Mouse (Mus musculus): ENCODE measurements around the gene Rtn2. TPM values are rescaled to one million over a fixed set of nuclear protein-coding genes. Genes with fewer than 3 reads are reported as not detected.

The Rtn2 gene
- polyA plus RNA-seq, 2 experiments from 2014 or later: not detected

DNA sequence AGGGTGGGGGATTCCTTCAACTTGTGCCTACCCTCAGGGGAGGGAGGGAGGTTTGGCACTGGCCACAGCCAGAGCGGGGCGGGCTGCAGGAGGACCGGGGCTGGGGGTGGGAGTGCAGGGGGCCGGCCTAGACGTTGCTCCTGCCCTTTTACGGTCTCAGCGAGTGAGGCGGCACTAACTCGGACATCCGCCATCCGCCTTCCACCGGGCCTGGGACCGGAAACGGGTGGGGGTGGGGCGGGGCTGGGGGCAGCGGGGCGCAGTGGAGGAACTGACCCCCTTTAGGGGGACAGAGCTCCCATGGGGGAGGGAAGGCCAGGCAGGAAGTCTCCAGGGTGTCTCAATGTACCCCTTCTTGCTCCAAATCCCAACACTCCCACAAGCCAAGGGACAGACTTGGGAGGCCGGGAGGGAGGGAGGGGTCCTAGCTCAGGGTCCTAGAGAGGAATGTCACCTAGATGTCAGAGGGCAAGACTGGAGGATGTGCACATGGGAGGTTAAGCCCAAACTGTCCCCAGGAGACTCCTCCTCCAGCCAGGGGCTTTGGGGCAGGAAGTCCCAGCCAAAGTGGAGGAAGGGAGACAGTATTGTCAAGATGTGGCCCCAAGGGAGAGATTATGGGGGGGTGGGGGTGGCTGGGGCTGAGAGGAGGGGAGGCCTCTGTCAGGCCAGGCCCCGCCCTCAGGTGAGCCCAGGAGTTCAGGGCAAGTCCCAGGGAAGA, 12.5 kb upstream of the Rtn2 start:
- no peak for ATAC-seq

- no peak for ATAC-seq
Observed at GRCm38 (mm10) chr7:19270509-19271237, 11.8 kb upstream of the Rtn2 start.

DNA sequence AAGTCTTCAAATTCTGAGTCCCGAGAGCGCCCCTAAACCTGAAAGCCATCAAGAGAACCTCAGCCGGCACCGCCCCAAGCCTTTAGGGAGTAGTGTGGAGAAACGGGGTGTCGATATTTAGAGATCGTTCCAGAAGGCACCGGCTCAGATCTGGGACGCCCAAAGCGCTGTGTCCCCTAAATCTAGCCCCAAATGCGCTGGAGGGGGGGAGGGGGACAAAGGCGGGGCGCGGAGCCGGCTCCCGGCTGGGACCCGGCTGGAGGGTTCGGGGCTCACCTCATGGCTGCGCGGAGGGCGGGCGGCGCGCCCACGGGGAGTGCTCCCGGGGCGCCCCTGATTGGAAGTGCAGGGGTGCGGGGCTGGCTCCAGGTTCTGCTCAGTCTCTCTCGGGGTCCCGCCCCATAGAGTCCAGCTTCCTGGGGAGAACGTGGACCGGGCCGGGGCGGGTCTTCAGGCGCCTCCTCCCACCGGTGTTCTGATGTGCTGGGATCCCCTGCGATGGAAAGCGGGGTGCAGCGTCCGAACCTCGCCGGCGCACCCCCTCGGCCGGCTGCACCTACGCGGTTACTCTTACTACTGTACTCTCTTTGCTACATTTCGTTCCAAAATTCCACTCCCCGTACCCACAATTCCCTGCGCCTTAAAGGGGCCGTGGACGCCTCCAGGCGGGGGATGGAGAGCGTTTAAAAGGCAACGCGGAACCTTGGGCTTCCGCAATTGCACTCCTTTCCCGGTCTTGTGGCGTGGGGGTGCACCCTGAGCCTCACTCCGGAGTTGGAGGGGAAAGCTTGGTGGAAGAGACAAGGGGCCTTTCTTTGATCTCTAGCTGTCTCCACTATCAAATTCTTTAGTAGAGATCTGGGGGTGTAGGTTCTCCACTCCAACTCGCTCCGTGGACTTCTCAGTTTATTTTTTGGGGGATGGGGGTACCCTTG, 10.9 kb upstream of the Rtn2 start, which contains the start of gene Vasp:
Vasp (minus strand) TSS at position 580 of the 935 bp plus-strand sequence.
- peak; percentile 62 for ATAC-seq

DNA sequence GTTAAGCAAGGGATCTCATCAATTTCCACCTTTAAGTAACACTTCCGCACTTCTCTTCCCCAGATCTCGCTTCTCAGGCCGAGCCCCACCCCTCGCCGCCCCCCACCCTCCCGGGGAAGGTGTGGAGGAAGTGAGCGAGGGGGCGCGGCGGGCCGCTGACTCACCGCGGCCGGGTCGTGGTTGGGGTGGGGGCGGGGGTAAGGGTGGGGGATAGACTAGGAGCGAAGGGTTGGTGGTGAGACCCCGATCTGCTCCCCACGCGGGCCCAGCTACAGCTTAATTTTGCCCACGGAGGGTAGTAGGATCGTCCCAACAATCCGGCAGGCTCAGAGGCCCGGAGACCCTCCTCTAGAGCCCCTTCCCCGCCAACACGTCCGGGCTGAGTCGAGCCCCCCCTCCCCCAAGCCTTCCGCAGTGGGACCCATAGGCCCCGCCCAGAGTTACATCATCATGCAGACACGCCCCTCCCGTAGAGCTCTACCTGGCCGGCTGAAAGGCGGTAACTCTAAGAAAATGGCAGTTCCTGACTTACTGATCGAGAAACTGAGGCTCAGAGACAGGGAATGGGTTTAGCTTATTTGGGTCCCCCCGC, 10.2 kb upstream of the Rtn2 start:
- peak; percentile 72 for ATAC-seq

DNA sequence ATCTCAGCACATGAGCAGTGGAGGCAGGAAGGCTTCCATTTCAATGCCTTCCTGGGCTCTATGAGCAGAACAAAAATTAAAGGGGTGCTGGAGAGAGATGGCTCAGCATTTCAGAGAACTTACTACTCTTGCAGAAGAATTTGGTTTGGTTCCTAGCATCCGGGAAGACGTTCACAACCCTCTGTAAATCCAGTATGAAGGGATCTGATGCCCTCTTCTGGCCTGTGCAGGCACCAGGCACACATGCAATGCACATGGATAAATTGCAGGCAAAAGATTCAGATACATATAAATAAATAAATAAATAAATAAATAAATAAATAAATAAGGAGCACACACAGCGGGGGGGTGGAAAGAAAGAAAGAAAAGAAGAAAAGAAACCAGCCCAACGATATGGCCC, 6.2 kb upstream of the Rtn2 start:
- ATAC-seq: no peak

DNA sequence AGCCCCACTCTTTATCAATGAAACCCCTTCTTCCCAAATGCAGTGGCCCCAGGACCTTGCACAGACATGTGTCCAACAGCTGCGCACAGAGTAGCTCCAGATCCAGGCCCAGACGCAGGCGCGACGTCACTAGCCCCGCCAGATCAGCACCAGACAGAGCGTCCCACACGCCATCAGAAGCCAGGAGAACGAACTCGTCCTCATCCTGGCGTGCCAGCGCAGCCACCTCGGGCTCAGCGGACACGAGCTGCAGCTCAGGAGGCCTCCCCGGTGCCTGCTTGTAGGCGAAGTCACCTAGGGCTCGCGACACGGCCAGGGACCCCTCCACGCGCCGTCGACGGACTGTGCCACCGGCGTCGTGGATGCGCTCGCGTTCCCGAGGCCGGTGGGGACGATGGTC, 3.4 kb upstream of the Rtn2 start:
- ATAC-seq: no peak

GRCm38 (mm10) chr7:19279581-19280114, 2.8 kb upstream of the Rtn2 start, which contains the start of gene Ppm1n:
Gene Ppm1n (minus strand): TSS chr7:19280064.
- ATAC-seq: peak; percentile 64

- peak; percentile 55 for ATAC-seq
Observed at GRCm38 (mm10) chr7:19281680-19282304, 632 bp upstream of the Rtn2 start.

- peak; percentile 38 for ATAC-seq
Observed at GRCm38 (mm10) chr7:19282791-19283405, 474 bp downstream of the Rtn2 start.

DNA sequence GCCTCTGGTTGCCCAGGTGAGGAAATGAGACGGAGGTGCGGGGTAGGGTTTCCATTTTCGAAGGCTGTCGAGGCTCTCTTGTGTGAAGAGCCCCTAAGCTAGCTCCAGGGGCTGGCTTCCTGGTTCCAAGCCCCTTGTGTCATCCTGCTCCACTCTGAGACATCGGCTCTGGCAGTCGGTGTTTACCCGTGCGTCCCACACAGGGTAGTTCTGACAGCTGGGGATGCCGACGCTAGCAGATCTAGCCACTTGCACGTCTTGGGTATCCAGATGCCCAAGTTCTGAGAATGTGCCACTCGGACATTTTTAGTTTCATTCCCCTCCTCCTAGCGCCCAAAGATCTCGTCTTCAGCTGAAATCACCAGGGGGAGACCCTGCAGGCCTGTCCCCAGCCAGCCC, 981 bp downstream of the Rtn2 start:
- no peak for ATAC-seq

DNA sequence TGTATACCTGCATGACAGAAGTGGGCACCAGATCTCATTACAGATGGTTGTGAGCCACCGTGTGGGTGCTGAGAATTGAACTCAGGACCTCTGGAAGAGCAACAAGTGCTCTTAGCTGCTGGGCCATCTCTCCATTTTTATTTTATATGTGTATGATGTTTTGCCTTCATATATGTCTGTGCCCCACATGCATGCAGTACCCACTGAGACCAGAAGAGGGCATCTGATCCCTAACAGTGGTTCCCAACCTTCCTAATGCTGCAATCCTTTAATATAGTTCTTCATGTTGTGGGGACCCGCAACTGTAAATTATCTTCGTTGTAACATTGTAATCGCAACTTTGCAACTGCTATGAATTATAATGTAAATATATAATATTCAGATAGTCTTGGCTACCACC, 2.3 kb downstream of the Rtn2 start:
- no peak for ATAC-seq

- ATAC-seq: no peak
Observed at GRCm38 (mm10) chr7:19290969-19291596, 8.7 kb downstream of the Rtn2 start.

GRCm38 (mm10) chr7:19295503-19296185, 13.2 kb downstream of the Rtn2 start:
- ATAC-seq: peak; percentile 80

DNA sequence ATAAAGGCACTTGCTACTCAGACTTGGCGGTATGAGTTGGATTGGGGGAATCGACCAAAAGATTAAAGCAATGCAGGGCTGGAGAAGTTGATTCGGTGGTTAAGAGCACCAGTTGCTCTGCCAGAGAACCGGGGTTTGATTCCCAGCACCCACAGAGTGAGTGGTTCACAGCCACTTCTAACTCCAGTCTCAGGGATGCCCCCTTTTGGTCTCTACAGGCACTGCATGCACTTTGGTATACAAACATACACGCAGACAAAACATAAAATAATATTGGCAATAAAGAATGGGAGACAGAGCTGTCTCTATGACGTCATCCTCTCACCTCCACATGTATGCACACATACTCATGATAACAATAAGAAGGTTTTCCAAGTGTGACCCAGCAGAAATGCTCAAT, 14.6 kb downstream of the Rtn2 start:
- no peak for ATAC-seq

DNA sequence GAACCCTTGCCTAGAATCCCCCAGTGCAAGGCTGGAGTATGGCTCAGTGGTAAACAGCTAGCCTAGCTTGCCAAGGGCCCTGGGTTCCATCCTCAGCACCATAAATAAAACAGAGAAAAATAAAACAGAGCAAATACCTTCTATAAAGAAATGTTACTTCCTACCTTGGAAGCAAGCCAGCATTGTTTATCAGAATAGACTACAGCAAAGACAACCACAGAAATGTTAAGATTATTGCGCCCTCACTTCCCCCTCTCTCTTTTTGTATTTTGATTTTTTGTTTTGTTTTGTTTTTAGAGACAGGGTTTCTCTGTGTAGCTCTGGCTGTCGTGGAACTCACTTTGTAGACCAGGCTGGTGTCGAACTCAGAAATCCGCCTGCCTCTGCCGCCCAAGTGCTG, 15.4 kb downstream of the Rtn2 start:
- ATAC-seq: no peak

GRCm38 (mm10) chr7:19299194-19299593, 16.8 kb downstream of the Rtn2 start:
- no peak for ATAC-seq

DNA sequence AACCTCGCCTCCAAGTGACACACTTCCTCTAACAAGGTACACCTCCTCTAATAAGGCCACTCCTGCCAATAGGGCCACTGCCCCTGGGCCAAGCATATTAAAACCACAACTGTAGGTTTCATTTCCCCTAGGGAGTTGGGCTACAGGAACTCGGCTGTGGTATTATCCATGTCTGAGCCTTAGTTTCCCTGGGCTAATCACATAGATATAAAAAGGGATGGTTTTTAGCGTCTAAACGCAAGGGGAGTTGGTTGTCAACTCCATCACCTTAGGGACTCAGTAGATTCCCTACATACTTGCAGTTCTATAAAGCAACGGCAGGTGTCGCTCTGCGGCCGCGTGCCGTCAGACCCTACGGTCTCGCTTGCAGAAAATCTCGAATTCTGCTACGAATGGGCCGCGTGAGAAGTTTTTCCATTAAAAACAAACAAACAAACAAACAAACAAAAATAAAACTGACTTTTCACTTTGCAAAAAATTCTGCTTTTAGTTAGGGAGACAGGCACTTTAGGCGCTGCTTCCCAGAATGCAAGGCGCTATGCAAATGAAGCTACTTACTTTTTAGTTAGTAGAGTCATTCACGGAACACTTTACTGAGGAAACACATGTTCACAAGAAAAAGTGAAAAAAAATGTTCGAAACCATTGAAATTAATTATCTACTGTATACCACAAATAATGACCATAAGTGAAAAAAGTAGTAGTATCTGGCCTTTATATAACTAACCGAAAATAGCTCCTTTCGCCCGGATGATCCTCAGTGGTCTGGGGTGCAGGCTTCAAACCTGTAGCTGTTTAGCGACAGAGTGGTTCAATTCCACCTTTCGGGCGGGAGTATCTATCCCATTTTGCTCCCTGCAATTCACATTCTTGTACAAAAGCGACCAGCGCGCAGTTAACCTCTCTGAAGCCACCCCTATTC, 18.3 kb downstream of the Rtn2 start:
- ATAC-seq: peak; percentile 69

GRCm38 (mm10) chr7:19301461-19302263, 19.2 kb downstream of the Rtn2 start:
- ATAC-seq: no peak
